Mouse (Mus musculus): Measurements from ENCODE around the gene Vangl2. TPM values are rescaled to one million over a fixed set of nuclear protein-coding genes. Genes with fewer than 3 reads are reported as not detected.

The Vangl2 gene
- polyA plus RNA-seq, 1 experiment from 2014 or later: 14.4 TPM

- H3K4me2 ChIP-seq: no peak overlapping the region
- ATAC-seq (ENCODE audit: insufficient number of reproducible peaks, low FRiP score): no peak
- no peak overlapping the region for H3K9ac ChIP-seq
- no peaks in the 10 kb centered on the region for H3K27me3 ChIP-seq (replicated peaks)
- no peak overlapping the region for H3K27ac ChIP-seq (ENCODE audit: poor library complexity, severe bottlenecking)
- H3K4me3 ChIP-seq: no peak overlapping the region
- H3K4me1 ChIP-seq (replicated peaks): peaks cover 39% of the 10 kb centered on the region
- no peaks in the 10 kb centered on the region for H3K9me3 ChIP-seq (replicated peaks)
- WGBS: 54% methylated on average over 6 of the region's 6 CpGs
- peaks cover 5% of the 10 kb centered on the region; the same call in 1 of the 2 replicates for H3K36me3 ChIP-seq
Observed at GRCm38 (mm10) chr1:172016660-172017516, 11.4 kb downstream of the Vangl2 start.

- ATAC-seq (ENCODE audit: insufficient number of reproducible peaks, low FRiP score): no peak
- WGBS: 75% methylated on average over 8 of the region's 8 CpGs
- Histone ChIP-seq H3K4me2 (no peak overlapping the region), H3K9me3 (replicated peaks) (no peaks in the 10 kb centered on the region), H3K9ac (no peak overlapping the region), H3K4me1 (replicated peaks) (peaks cover 39% of the 10 kb centered on the region), H3K27ac (ENCODE audit: poor library complexity, severe bottlenecking) (no peak overlapping the region), H3K36me3 (peaks cover 5% of the 10 kb centered on the region; the same call in 1 of the 2 replicates), H3K27me3 (replicated peaks) (no peaks in the 10 kb centered on the region), H3K4me3 (no peak overlapping the region)
Observed at GRCm38 (mm10) chr1:172016031-172016430, 12.2 kb downstream of the Vangl2 start.

DNA sequence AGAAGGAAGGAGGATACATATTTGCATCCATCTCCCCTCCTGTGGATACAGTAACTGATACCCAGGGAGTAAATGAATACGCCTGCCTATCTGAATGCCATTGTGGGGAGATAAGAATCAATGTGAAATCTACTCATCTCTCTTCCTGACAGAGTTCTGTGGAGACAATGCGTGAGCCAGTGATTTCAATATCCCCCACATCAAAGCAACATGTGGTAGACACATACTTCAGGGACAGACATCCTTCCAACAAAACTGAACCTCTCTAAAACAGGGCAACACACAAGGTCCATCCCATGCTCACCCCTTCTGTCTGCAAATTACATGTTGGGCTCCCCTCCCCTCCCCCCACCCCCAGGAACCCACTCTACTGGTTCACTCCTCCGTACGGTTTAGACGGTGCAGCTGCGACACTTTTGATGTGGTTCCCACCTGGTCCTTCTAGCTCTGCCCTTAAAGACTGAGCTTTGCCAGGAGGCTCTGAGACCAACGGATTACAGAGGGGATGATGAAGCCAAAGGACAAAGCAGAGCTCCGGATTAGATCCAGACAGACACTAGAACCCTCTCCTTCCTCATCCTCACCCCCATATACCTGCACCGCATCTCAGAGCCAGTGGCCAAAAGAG is 12.8 kb downstream of the Vangl2 start:
- H3K27ac ChIP-seq (ENCODE audit: poor library complexity, severe bottlenecking): no peak overlapping the region
- no peak for ATAC-seq (ENCODE audit: insufficient number of reproducible peaks, low FRiP score)
- H3K27me3 ChIP-seq (replicated peaks): no peaks in the 10 kb centered on the region
- no peaks in the 10 kb centered on the region for H3K9me3 ChIP-seq (replicated peaks)
- peaks cover 10% of the 10 kb centered on the region for H3K36me3 ChIP-seq
- 82% methylated on average over 9 of the region's 9 CpGs for WGBS
- no peak overlapping the region for H3K4me2 ChIP-seq
- peaks cover 39% of the 10 kb centered on the region for H3K4me1 ChIP-seq (replicated peaks)
- H3K4me3 ChIP-seq: no peak overlapping the region
- H3K9ac ChIP-seq: no peak overlapping the region

- WGBS: 83% methylated on average over 9 of the region's 9 CpGs
- no peak for ATAC-seq (ENCODE audit: insufficient number of reproducible peaks, low FRiP score)
- H3K27ac ChIP-seq (ENCODE audit: poor library complexity, severe bottlenecking): no peak overlapping the region
- H3K27me3 ChIP-seq (replicated peaks): no peaks in the 10 kb centered on the region
- H3K4me1 ChIP-seq (replicated peaks): peaks cover 36% of the 10 kb centered on the region
- H3K9me3 ChIP-seq (replicated peaks): no peaks in the 10 kb centered on the region
- peaks cover 17% of the 10 kb centered on the region for H3K36me3 ChIP-seq
- no peak overlapping the region for H3K4me2 ChIP-seq
- no peak overlapping the region for H3K4me3 ChIP-seq
- H3K9ac ChIP-seq: no peak overlapping the region
Observed at GRCm38 (mm10) chr1:172014771-172015170, 13.5 kb downstream of the Vangl2 start.

- ATAC-seq (ENCODE audit: insufficient number of reproducible peaks, low FRiP score): no peak
- Histone ChIP-seq H3K27ac (ENCODE audit: poor library complexity, severe bottlenecking) (no peak overlapping the region), H3K9ac (no peak overlapping the region), H3K4me2 (no peak overlapping the region), H3K36me3 (peaks cover 44% of the 10 kb centered on the region), H3K4me3 (no peak overlapping the region), H3K27me3 (replicated peaks) (no peaks in the 10 kb centered on the region), H3K9me3 (replicated peaks) (no peaks in the 10 kb centered on the region), H3K4me1 (replicated peaks) (peaks cover 17% of the 10 kb centered on the region)
- 22% methylated on average over 5 of the region's 5 CpGs for WGBS
Observed at GRCm38 (mm10) chr1:172012030-172012429, 16.2 kb downstream of the Vangl2 start.

- no peak overlapping the region for H3K4me2 ChIP-seq
- H3K9ac ChIP-seq: no peak overlapping the region
- H3K4me1 ChIP-seq (replicated peaks): no peaks in the 10 kb centered on the region; the same call in 1 of the 2 replicates
- H3K36me3 ChIP-seq: peaks cover 61% of the 10 kb centered on the region
- no peaks in the 10 kb centered on the region for H3K27me3 ChIP-seq (replicated peaks)
- 92% methylated on average over 20 of the region's 20 CpGs for WGBS
- no peak for ATAC-seq (ENCODE audit: insufficient number of reproducible peaks, low FRiP score)
- no peak overlapping the region for H3K4me3 ChIP-seq
- no peak overlapping the region for H3K27ac ChIP-seq (ENCODE audit: poor library complexity, severe bottlenecking)
- no peaks in the 10 kb centered on the region for H3K9me3 ChIP-seq (replicated peaks)
Observed at GRCm38 (mm10) chr1:172010042-172010824, 18.0 kb downstream of the Vangl2 start.

GRCm38 (mm10) chr1:172009406-172009805 is 18.8 kb downstream of the Vangl2 start:
- ATAC-seq (ENCODE audit: insufficient number of reproducible peaks, low FRiP score): no peak
- WGBS: 89% methylated on average over 21 of the region's 21 CpGs
- H3K36me3 ChIP-seq: peaks cover 69% of the 10 kb centered on the region

DNA sequence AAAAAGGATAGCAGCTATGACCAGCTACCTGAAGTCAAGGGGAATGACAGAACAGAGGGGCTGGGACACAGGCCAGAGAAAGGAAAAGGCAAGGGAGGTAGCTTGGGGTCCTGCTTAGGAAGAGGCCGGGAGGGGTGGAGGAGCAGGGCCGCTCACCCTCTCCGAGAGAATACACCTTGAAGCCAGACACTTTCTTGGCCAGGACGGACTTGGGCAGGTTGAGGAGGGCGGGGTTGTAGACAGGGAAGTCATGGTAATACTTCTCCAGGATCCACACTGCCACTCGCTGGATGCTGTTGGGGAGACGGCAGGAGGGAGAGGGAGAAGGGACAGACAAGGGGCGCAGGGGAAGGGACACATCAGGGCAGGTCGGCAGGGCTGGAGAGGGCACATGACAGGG is 19.9 kb downstream of the Vangl2 start:
- no peaks in the 10 kb centered on the region for H3K27me3 ChIP-seq (replicated peaks)
- H3K36me3 ChIP-seq: peaks cover 79% of the 10 kb centered on the region
- H3K4me1 ChIP-seq (replicated peaks): no peaks in the 10 kb centered on the region; the same call in 1 of the 2 replicates
- WGBS: 87% methylated on average over 9 of the region's 9 CpGs
- ATAC-seq (ENCODE audit: insufficient number of reproducible peaks, low FRiP score): no peak
- H3K4me3 ChIP-seq: no peak overlapping the region
- no peaks in the 10 kb centered on the region for H3K9me3 ChIP-seq (replicated peaks)
- no peak overlapping the region for H3K9ac ChIP-seq
- H3K27ac ChIP-seq (ENCODE audit: poor library complexity, severe bottlenecking): no peak overlapping the region
- no peak overlapping the region for H3K4me2 ChIP-seq

More at GRCm38 (mm10) chr1:172009406-172009805, 18.8 kb downstream of the Vangl2 start:
- Histone ChIP-seq H3K9me3 (replicated peaks) (no peaks in the 10 kb centered on the region), H3K27me3 (replicated peaks) (no peaks in the 10 kb centered on the region), H3K4me1 (replicated peaks) (no peaks in the 10 kb centered on the region; the same call in 1 of the 2 replicates), H3K4me2 (no peak overlapping the region), H3K9ac (no peak overlapping the region), H3K4me3 (no peak overlapping the region), H3K27ac (ENCODE audit: poor library complexity, severe bottlenecking) (no peak overlapping the region)

GRCm38 (mm10) chr1:172007761-172008160 is 20.5 kb downstream of the Vangl2 start:
- H3K4me2 ChIP-seq: no peak overlapping the region
- no peak for ATAC-seq (ENCODE audit: insufficient number of reproducible peaks, low FRiP score)
- H3K4me3 ChIP-seq: no peak overlapping the region
- no peaks in the 10 kb centered on the region for H3K4me1 ChIP-seq (replicated peaks)
- no peaks in the 10 kb centered on the region for H3K9me3 ChIP-seq (replicated peaks)
- WGBS: 92% methylated on average over 21 of the region's 21 CpGs
- H3K36me3 ChIP-seq: peaks cover 82% of the 10 kb centered on the region
- H3K9ac ChIP-seq: no peak overlapping the region
- H3K27me3 ChIP-seq (replicated peaks): no peaks in the 10 kb centered on the region
- no peak overlapping the region for H3K27ac ChIP-seq (ENCODE audit: poor library complexity, severe bottlenecking)

- H3K27me3 ChIP-seq (replicated peaks): no peaks in the 10 kb centered on the region
- H3K4me3 ChIP-seq: no peak overlapping the region
- H3K4me1 ChIP-seq (replicated peaks): peaks cover 3% of the 10 kb centered on the region; the same call in 1 of the 2 replicates
- no peak overlapping the region for H3K4me2 ChIP-seq
- H3K36me3 ChIP-seq: peaks cover 40% of the 10 kb centered on the region
- H3K27ac ChIP-seq (ENCODE audit: poor library complexity, severe bottlenecking): 0 out of 2 replicates have a peak overlapping the region, but pooled peaks have one; percentile 17
- no peak for ATAC-seq (ENCODE audit: insufficient number of reproducible peaks, low FRiP score)
- no peaks in the 10 kb centered on the region for H3K9me3 ChIP-seq (replicated peaks)
- WGBS: 66% methylated on average over 12 of the region's 12 CpGs
- H3K9ac ChIP-seq: no peak overlapping the region
Observed at GRCm38 (mm10) chr1:172001665-172002064, 26.6 kb downstream of the Vangl2 start.

DNA sequence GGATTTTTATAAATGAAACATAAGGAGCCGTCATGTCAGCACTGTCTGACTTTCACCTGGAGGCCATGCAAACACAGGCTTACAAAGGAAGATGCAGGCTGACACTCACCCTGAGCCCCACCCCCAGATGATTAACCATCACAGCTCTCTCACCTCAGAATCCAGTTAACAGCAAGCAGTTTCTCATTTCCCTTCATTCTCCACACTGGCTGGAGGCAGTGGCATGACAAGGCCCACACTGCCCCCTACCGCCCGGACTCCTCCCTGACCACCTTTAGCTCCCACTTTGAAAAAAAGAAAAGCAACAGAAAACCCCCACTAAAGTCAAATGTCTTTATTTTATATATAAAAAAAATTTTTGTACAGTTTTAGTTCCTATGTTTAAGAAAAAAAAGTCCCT is 27.6 kb downstream of the Vangl2 start:
- H3K27ac ChIP-seq (ENCODE audit: poor library complexity, severe bottlenecking): no peak overlapping the region
- no peak overlapping the region for H3K4me3 ChIP-seq
- no peaks in the 10 kb centered on the region for H3K9me3 ChIP-seq (replicated peaks)
- no peak overlapping the region for H3K4me2 ChIP-seq
- peaks cover 31% of the 10 kb centered on the region for H3K36me3 ChIP-seq
- H3K9ac ChIP-seq: no peak overlapping the region
- no peak for ATAC-seq (ENCODE audit: insufficient number of reproducible peaks, low FRiP score)
- WGBS: 50% methylated on average over 3 of the region's 3 CpGs
- no peaks in the 10 kb centered on the region for H3K27me3 ChIP-seq (replicated peaks)
- H3K4me1 ChIP-seq (replicated peaks): peaks cover 12% of the 10 kb centered on the region
